Mouse (Mus musculus) CD4-positive naive resting alpha-beta T cell, adult 57 days (primary cell): ENCODE measurements around the gene Acot9. TPM values are rescaled to one million over a fixed set of nuclear protein-coding genes. Genes with fewer than 3 reads are reported as not detected.

Source experiments
- total RNA-seq: library from RNA; stranded (reverse); gene quantifications from one replicate; pipeline ENCODE4 v1.2.4, GENCODE M21; 2023

The Acot9 gene
- 33.5 TPM for total RNA-seq

DNA sequence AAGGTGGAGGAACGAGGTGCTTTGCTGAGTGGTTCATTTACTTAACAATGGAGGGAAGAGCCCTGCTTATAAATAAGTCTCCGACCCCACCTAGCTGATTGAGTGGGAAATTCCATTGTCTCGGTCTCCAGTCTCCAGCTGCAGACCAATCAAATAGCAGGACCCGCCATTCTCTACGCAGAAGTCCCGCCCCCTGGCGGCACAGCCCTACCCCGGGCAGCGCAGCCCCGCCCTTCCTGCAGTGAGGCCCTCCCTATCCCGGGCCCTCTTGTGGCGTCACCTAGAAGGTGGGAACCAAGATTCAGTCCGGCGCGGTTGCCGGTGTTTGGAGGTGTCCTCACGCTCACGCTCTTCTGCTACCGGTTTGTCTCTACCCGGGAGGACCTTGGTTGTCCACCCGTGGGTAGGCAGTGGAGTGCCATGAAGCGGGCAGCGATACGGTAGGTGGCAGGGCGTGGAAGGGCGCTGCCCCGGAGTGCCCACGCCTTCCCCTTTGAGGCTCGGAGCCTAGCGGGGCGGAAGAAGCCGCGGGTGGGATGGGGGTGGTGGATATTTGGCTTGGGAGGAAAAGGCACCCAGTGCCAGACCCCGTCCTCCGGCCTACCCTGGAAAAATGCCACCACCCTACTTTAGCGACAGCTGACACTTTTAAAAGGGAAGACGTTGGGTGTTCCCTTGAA is at the start of gene Acot9:
Acot9 (plus strand) TSS at position 209 of the 680 bp plus-strand sequence.

DNA sequence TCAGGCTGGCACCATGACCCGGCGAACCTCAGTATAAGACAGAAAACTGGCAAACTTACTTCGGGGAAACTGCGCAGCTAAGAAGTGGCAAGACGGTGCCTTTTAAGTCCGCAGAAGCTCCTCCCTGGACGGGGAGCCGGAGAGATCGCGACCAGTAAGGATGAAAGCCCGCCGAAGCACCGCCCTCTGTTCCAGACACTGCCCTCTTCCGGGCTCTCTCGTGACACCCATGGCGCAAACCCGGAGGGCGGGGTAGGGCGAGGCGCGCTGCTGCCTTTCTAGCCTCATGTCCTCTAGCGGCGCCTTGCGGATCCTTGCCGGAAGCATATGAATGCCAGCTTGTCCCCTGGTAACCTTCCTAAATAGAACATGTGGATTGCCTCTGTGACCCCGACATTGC is 46.0 kb upstream of the Acot9 start, which contains the start of gene Sat1:
Sat1 (minus strand) TSS at position 179 of the 400 bp plus-strand sequence.

GRCm38 (mm10) chrX:155340654-155341053 is 78.4 kb downstream of the Acot9 start, which contains the start of gene Prdx4:
Prdx4 (minus strand) TSS chrX:155340754.

Other genes with a start within 250 kb of the Acot9 start
- gene Magea5, start 199.3 kb upstream of the Acot9 start, total RNA-seq: not detected
- not detected for gene Magea1, start 172.7 kb upstream of the Acot9 start, total RNA-seq
- not detected for gene Magea2, start 168.8 kb upstream of the Acot9 start, total RNA-seq
- gene Cldn34b2, start 134.0 kb upstream of the Acot9 start, total RNA-seq: not detected
- 197 TPM for gene Sat1, start 46.0 kb upstream of the Acot9 start, total RNA-seq
- gene Prdx4, start 78.3 kb downstream of the Acot9 start, total RNA-seq: 13.1 TPM